Mouse (Mus musculus): ENCODE data around the gene Cldn10. TPM values are rescaled to one million over a fixed set of nuclear protein-coding genes. Genes with fewer than 3 reads are reported as not detected.

Cldn10 gene
- polyA plus RNA-seq, 1 experiment from 2014 or later: 0.30 TPM

Other genes with a start within 250 kb of the Cldn10 start
- 4.5 and 5.8 TPM in 2 replicates for gene Abcc4, start 81.7 kb upstream of the Cldn10 start, polyA plus RNA-seq (2014; fragmentation: Nextera tagmentation; extraction: Ambion mirVana)
- gene Dzip1, start 137.6 kb downstream of the Cldn10 start, polyA plus RNA-seq (2014; fragmentation: Nextera tagmentation; extraction: Ambion mirVana): 7.2 and 7.8 TPM in 2 replicates
- gene Dnajc3, start 150.1 kb downstream of the Cldn10 start, polyA plus RNA-seq (2014; fragmentation: Nextera tagmentation; extraction: Ambion mirVana): 53.7 and 54.7 TPM in 2 replicates

Measured in liver, embryonic 11.5 days (tissue).